Mouse (Mus musculus): ENCODE measurements around the gene Gm29427. TPM values are rescaled to one million over a fixed set of nuclear protein-coding genes. Genes with fewer than 3 reads are reported as not detected.
A peak's percentile ranks its signal among the peaks of the same experiment; 100 is the strongest.

Gene Gm29427
- polyA plus RNA-seq, 1 experiment from 2014 or later, result not detected

GRCm38 (mm10) chr1:130728070-130728469 is 12.5 kb upstream of the Gm29427 start:
- no peak for DNase-seq (ENCODE audit: low spot score)
- Histone ChIP-seq H3K4me1 (peaks cover 7% of the 10 kb centered on the region), H3K4me3 (no peak overlapping the region), H3K27ac (no peak overlapping the region), H3K9me3 (replicated peaks) (no peaks in the 10 kb centered on the region), H3K27me3 (ENCODE audit: low read depth, poor library complexity, severe bottlenecking) (no peaks in the 10 kb centered on the region), H3K36me3 (no peaks in the 10 kb centered on the region; the same call in 1 of the 2 replicates)
- 80% methylated on average over 1 of the region's 1 CpGs for WGBS

GRCm38 (mm10) chr1:130726396-130726795 is 10.8 kb upstream of the Gm29427 start:
- DNase-seq (ENCODE audit: low spot score), result no peak
- no peak overlapping the region for H3K4me3 ChIP-seq
- no peak overlapping the region for H3K27ac ChIP-seq
- H3K4me1 ChIP-seq, result no peaks in the 10 kb centered on the region
- no peaks in the 10 kb centered on the region for H3K9me3 ChIP-seq (replicated peaks)
- no peaks in the 10 kb centered on the region; the same call in 1 of the 2 replicates for H3K36me3 ChIP-seq
- WGBS, result 94% methylated on average over 2 of the region's 2 CpGs
- no peaks in the 10 kb centered on the region for H3K27me3 ChIP-seq (ENCODE audit: low read depth, poor library complexity, severe bottlenecking)

GRCm38 (mm10) chr1:130724206-130724605 is 8.6 kb upstream of the Gm29427 start:
- Histone ChIP-seq H3K9me3 (replicated peaks) (no peaks in the 10 kb centered on the region), H3K4me1 (no peaks in the 10 kb centered on the region), H3K27me3 (ENCODE audit: low read depth, poor library complexity, severe bottlenecking) (no peaks in the 10 kb centered on the region), H3K36me3 (peaks cover 4% of the 10 kb centered on the region), H3K4me3 (no peak overlapping the region), H3K27ac (no peak overlapping the region)
- DNase-seq (ENCODE audit: low spot score), result no peak
- WGBS, result 90% methylated on average over 5 of the region's 5 CpGs

DNA sequence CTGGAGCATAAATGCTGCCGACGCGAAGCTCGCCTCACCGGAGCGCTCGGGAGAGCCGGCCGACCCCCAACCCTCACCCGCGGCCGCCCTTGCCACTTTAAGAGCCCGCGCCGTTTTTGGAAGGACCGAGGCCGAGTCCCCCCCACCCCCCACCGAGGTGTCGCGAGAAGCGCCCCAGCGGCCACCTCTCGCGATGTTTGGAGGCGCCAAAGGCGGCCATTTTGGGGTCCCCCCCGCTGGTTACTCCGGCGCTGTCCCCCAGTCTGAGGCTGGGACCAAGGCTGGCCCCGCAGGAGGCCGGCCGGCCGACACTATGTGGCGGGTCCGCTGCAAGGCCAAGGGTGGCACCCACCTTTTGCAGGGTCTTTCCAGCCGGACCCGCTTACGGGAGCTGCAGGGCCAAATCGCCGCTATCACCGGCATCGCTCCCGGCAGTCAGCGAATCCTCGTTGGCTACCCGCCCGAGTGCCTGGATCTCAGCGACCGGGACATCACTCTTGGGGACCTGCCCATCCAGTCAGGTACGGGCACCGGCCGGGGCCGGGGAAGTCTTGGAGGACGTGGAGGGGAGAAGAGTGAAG is 1.8 kb upstream of the Gm29427 start, which contains the start of gene Yod1:
TSS of gene Yod1 (plus strand) at position 37 of the 581 bp plus-strand sequence.
- under 1% methylated on average over 52 of the region's 54 CpGs for WGBS
- H3K4me3 ChIP-seq, result peak within 1 kb of the TSS; percentile 74
- H3K27ac ChIP-seq, result peak within 1 kb of the TSS; percentile 91

DNA sequence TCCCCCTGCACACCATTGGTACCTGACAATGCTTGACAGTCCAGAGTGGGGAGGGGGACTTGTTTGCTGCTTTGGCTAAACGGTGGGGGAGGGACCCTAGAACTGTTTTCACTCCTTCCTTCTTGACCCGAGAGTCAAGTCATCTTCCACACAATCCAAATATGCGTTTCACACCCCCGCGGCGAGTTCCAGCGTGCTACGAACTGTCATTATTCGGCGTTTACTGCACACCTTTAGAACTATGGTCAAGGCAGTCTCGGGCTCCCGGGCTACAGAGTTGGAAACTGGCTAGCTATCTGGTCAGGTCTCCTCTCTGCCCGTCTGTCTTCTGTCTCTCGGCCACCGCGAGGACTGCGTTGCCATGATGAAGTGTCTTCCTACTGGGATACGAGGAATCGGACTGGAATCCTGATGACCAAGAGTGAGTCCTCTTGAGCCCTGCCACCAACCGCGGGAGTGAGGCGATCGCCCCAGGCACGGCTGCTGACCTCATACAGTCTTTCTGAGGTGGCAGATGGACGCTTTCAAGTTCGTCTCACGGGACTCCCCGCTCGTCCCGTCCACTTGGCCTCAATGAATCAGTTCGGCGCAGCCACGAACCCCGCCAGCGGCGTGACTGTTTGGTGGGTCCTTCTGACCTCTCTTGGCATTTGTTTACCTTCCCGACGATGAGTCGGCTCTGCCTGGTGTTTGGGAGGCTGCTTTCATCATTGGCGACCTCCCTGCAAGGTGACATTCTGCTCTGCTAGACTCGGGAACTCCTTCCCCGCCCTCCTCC is 1.1 kb upstream of the Gm29427 start:
- Histone ChIP-seq H3K27me3 (ENCODE audit: low read depth, poor library complexity, severe bottlenecking) (peaks cover 21% of the 10 kb centered on the region), H3K4me1 (peaks cover 22% of the 10 kb centered on the region), H3K9me3 (replicated peaks) (no peaks in the 10 kb centered on the region), H3K36me3 (peaks cover 11% of the 10 kb centered on the region), H3K27ac (peak overlapping the region; percentile 91), H3K4me3 (peak overlapping the region; percentile 74)
- under 1% methylated on average over 42 of the region's 42 CpGs for WGBS
- DNase-seq (ENCODE audit: low spot score), result no peak

More for the DNA sequence above, 1.8 kb upstream of the Gm29427 start, which contains the start of gene Yod1:
- DNase-seq (ENCODE audit: low spot score), result peak; percentile 94
- H3K9me3 ChIP-seq (replicated peaks), result no peaks in the 10 kb centered on the region
- peaks cover 21% of the 10 kb centered on the region for H3K27me3 ChIP-seq (ENCODE audit: low read depth, poor library complexity, severe bottlenecking)
- peaks cover 11% of the 10 kb centered on the region for H3K36me3 ChIP-seq
- peaks cover 22% of the 10 kb centered on the region for H3K4me1 ChIP-seq

DNA sequence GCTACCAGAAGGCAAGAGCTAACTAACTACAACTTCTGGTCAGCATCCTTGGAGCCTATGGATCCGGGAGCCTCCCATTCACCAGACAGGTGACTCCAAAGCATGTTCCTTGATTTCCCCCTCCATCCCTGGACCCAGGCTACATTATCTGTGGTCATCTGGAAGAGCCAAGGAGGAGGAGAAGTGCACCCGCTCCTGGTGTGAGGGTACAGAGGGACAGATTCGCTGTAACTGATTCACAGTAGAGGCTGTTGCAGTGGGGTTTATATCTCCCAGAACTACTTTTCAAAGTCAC is 566 bp upstream of the Gm29427 start:
- DNase-seq (ENCODE audit: low spot score), result no peak
- Histone ChIP-seq H3K27me3 (ENCODE audit: low read depth, poor library complexity, severe bottlenecking) (peaks cover 21% of the 10 kb centered on the region), H3K36me3 (peaks cover 11% of the 10 kb centered on the region), H3K4me3 (peak overlapping the region; percentile 74), H3K27ac (peak overlapping the region; percentile 91), H3K9me3 (replicated peaks) (no peaks in the 10 kb centered on the region), H3K4me1 (peaks cover 22% of the 10 kb centered on the region)
- WGBS, result 0% methylated on average over 3 of the region's 3 CpGs

DNA sequence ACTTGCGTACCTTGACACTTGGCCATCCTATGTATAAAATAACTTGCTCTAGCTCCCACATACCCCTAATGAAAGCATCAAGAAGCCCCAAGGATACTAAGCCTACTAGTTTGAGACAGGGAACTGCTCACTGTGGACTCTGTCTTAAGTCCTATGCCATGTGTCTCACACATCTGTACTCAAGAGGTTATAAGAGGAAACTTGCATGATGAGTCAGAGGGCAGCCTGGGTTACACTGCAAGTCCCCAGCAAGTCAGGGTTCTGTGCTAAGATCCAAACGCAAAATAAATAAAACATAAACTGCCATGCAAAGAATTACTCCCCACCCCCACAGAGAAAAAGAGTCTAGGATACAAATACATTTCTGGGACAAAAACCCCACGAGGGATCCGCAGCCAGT is 1.6 kb downstream of the Gm29427 start:
- 78% methylated on average over 4 of the region's 4 CpGs for WGBS
- Histone ChIP-seq H3K27ac (no peak overlapping the region), H3K9me3 (replicated peaks) (no peaks in the 10 kb centered on the region), H3K27me3 (ENCODE audit: low read depth, poor library complexity, severe bottlenecking) (peaks cover 21% of the 10 kb centered on the region), H3K4me1 (peaks cover 22% of the 10 kb centered on the region), H3K4me3 (no peak overlapping the region), H3K36me3 (peaks cover 5% of the 10 kb centered on the region)
- DNase-seq (ENCODE audit: low spot score), result no peak

DNA sequence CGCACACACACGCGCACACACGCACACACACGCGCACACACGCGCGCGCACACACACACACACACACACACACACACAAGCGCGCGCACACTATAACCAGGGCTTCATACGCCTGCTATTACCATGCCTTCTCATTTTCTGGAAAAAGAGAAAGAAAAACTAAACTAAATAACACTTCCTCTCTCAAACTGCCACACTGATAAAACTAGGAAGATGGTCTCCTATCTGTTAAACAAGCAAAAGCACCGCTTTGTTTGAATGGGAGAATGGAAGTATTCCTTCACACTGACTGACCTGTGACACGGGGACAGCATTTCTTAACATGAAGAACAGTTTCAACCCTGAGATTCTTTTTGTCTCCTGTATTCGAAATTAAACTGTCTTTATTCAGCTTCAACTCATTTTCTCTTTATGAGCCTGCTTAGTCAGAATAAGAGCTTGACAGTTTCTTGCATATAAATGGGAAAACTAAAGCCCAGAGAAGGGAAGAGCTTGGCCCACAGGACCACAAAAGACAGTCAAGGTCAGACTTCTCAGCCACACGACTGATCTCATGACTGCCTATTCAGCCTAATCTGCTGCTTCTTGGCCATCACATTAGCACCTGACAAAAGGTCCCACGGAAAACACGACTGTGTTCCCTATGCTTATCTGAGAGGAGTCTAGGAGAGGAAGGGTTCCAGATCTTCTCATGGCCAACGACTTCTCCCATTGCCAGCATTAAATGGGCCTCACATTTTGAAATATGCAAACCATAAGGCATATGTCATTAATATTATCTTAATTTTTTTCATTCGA is 5.1 kb downstream of the Gm29427 start:
- 92% methylated on average over 22 of the region's 22 CpGs for WGBS
- peaks cover 7% of the 10 kb centered on the region for H3K4me1 ChIP-seq
- H3K36me3 ChIP-seq, result no peaks in the 10 kb centered on the region
- H3K27ac ChIP-seq, result no peak overlapping the region
- H3K9me3 ChIP-seq (replicated peaks), result no peaks in the 10 kb centered on the region
- no peak overlapping the region for H3K4me3 ChIP-seq
- peaks cover 21% of the 10 kb centered on the region for H3K27me3 ChIP-seq (ENCODE audit: low read depth, poor library complexity, severe bottlenecking)
- DNase-seq (ENCODE audit: low spot score), result no peak

DNA sequence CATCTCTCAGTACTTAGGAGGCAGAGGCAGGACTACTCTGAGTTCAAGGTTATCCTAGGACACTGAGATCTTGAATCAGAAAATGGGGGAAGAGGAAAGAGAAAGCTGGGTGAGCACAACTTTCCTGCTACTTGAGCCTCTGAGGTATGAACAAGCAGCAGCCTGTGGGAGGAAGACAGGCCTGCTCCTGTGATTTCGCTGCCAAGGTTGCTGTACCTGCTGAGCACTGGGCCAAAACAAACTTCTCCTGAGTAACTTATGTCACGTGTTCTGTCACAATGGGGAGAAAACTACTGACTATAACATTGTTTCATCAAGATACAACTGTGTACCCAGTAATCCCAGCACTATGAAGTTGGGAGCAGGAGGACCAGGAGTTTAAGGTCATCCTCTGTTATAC is 12.0 kb downstream of the Gm29427 start:
- no peak for DNase-seq (ENCODE audit: low spot score)
- no peaks in the 10 kb centered on the region for H3K9me3 ChIP-seq (replicated peaks)
- H3K27ac ChIP-seq, result no peak overlapping the region
- 88% methylated on average over 2 of the region's 2 CpGs for WGBS
- no peak overlapping the region for H3K4me3 ChIP-seq
- H3K4me1 ChIP-seq, result no peaks in the 10 kb centered on the region
- H3K36me3 ChIP-seq, result peaks cover 27% of the 10 kb centered on the region
- H3K27me3 ChIP-seq (ENCODE audit: low read depth, poor library complexity, severe bottlenecking), result no peaks in the 10 kb centered on the region

- no peaks in the 10 kb centered on the region for H3K27me3 ChIP-seq (ENCODE audit: low read depth, poor library complexity, severe bottlenecking)
- no peaks in the 10 kb centered on the region for H3K4me1 ChIP-seq
- H3K36me3 ChIP-seq, result peaks cover 34% of the 10 kb centered on the region
- no peak for DNase-seq (ENCODE audit: low spot score)
- H3K9me3 ChIP-seq (replicated peaks), result no peaks in the 10 kb centered on the region
- no peak overlapping the region for H3K4me3 ChIP-seq
- no peak overlapping the region for H3K27ac ChIP-seq
- 94% methylated on average over 11 of the region's 11 CpGs for WGBS
Observed at GRCm38 (mm10) chr1:130701976-130702375, 13.6 kb downstream of the Gm29427 start.

- H3K36me3 ChIP-seq, result peaks cover 34% of the 10 kb centered on the region
- no peak for DNase-seq (ENCODE audit: low spot score)
- no peak overlapping the region for H3K27ac ChIP-seq
- no peaks in the 10 kb centered on the region for H3K27me3 ChIP-seq (ENCODE audit: low read depth, poor library complexity, severe bottlenecking)
- 93% methylated on average over 10 of the region's 10 CpGs for WGBS
- H3K9me3 ChIP-seq (replicated peaks), result no peaks in the 10 kb centered on the region
- no peaks in the 10 kb centered on the region for H3K4me1 ChIP-seq
- no peak overlapping the region for H3K4me3 ChIP-seq
Observed at GRCm38 (mm10) chr1:130699937-130700633, 15.5 kb downstream of the Gm29427 start.

- no peaks in the 10 kb centered on the region for H3K27me3 ChIP-seq (ENCODE audit: low read depth, poor library complexity, severe bottlenecking)
- no peak for DNase-seq (ENCODE audit: low spot score)
- no peaks in the 10 kb centered on the region for H3K9me3 ChIP-seq (replicated peaks)
- peaks cover 34% of the 10 kb centered on the region for H3K36me3 ChIP-seq
- WGBS, result 90% methylated on average over 5 of the region's 5 CpGs
- no peak overlapping the region for H3K27ac ChIP-seq
- no peak overlapping the region for H3K4me3 ChIP-seq
- H3K4me1 ChIP-seq, result no peaks in the 10 kb centered on the region
Observed at GRCm38 (mm10) chr1:130698601-130699000, 17.0 kb downstream of the Gm29427 start.

Measured in limb, embryonic 10.5 days (tissue).